Mouse (Mus musculus): Measurements from ENCODE around the gene Lonrf3. TPM values are rescaled to one million over a fixed set of nuclear protein-coding genes. Genes with fewer than 3 reads are reported as not detected.
A peak's percentile ranks its signal among the peaks of the same experiment; 100 is the strongest.

The Lonrf3 gene
- 1 to 10 TPM; 3.2 to 4.6 TPM for total RNA-seq (2021)
- long read RNA-seq, experiment 1, partial matches to known transcripts, result 0 of 1 reads
- long read RNA-seq, experiment 1, other reads (novel, unspliced or antisense), result 0 of 1 reads
- long read RNA-seq, experiment 2, partial matches to known transcripts, result 0 of 1 reads
- long read RNA-seq, experiment 2, other reads (novel, unspliced or antisense), result 1 of 1 reads

- peak; percentile 53 to 69 for DNase-seq (ENCODE audit: low spot score in 2 of 2)
Observed at GRCm38 (mm10) chrX:36328271-36329039, at the start of gene Lonrf3. Gene Lonrf3 (plus strand): TSS chrX:36328353.

- DNase-seq (ENCODE audit: low spot score in 2 of 2), result no peak
Observed at GRCm38 (mm10) chrX:36278750-36279149, 49.4 kb upstream of the Lonrf3 start.

- no peak for DNase-seq (ENCODE audit: low spot score in 2 of 2)
Observed at GRCm38 (mm10) chrX:36311420-36311819, 16.7 kb upstream of the Lonrf3 start.

- DNase-seq (ENCODE audit: low spot score in 2 of 2), result peak in 1 of 2 experiments; percentile 15
Observed at GRCm38 (mm10) chrX:36327491-36328255, 480 bp upstream of the Lonrf3 start.

- DNase-seq (ENCODE audit: low spot score in 2 of 2), result peak in 1 of 2 experiments; percentile 9
Observed at GRCm38 (mm10) chrX:36329040-36329649, 992 bp downstream of the Lonrf3 start.

GRCm38 (mm10) chrX:36329849-36330411, 1.8 kb downstream of the Lonrf3 start:
- peak in 1 of 2 experiments; percentile 14 for DNase-seq (ENCODE audit: low spot score in 2 of 2)

GRCm38 (mm10) chrX:36352446-36352845, 24.3 kb downstream of the Lonrf3 start:
- no peak for DNase-seq (ENCODE audit: low spot score in 2 of 2)

GRCm38 (mm10) chrX:36385340-36385739, 57.2 kb downstream of the Lonrf3 start:
- DNase-seq (ENCODE audit: low spot score in 2 of 2), result no peak

- no peak for DNase-seq (ENCODE audit: low spot score in 2 of 2)
Observed at GRCm38 (mm10) chrX:36389971-36390370, 61.8 kb downstream of the Lonrf3 start.

- DNase-seq (ENCODE audit: low spot score in 2 of 2), result no peak
Observed at GRCm38 (mm10) chrX:36390503-36390902, 62.4 kb downstream of the Lonrf3 start.

- no peak for DNase-seq (ENCODE audit: low spot score in 2 of 2)
Observed at GRCm38 (mm10) chrX:36392672-36393071, 64.5 kb downstream of the Lonrf3 start.

GRCm38 (mm10) chrX:36393279-36393678, 65.1 kb downstream of the Lonrf3 start:
- no peak for DNase-seq (ENCODE audit: low spot score in 2 of 2)

- DNase-seq (ENCODE audit: low spot score in 2 of 2), result no peak
Observed at GRCm38 (mm10) chrX:36400980-36401379, 72.8 kb downstream of the Lonrf3 start, which contains the start of gene Gm6268. Gene Gm6268 (plus strand): TSS chrX:36401280.

- DNase-seq (ENCODE audit: low spot score in 2 of 2), result no peak
Observed at GRCm38 (mm10) chrX:36402316-36402715, 74.2 kb downstream of the Lonrf3 start.

Small RNA genes lying within 50 kb of the gene (microRNA-seq; reads per million reads assigned to microRNA genes)
- gene Gm44485, result not detected

Other genes starting within 250 kb of the Lonrf3 start
- 10 to 100 TPM in 1 of 2 experiments, 1 to 10 TPM in 1; 8.4 to 11.0 TPM for gene Il13ra1, start 216.2 kb upstream of the Lonrf3 start, total RNA-seq (2021)
- gene Zcchc12, start 132.4 kb upstream of the Lonrf3 start, total RNA-seq (2021), result under 1 TPM in 1 of 2 experiments, not detected in 1; 0.16 TPM
- not detected for gene Gm6268, start 72.9 kb downstream of the Lonrf3 start, total RNA-seq (2021)
- not detected for gene Gm14569, start 163.5 kb downstream of the Lonrf3 start, total RNA-seq (2021)

All from gastrocnemius, postnatal 4 days (tissue).